Mouse (Mus musculus): ENCODE data around the gene Tbcc.

- TF ChIP-seq CTCF (IDR thresholded peaks at IDR 0.05; ENCODE audit: borderline replicate concordance, insufficient read depth, low read depth, low read length): no peak
- no peak for TF ChIP-seq POLR2A (IDR thresholded peaks at IDR 0.05; ENCODE audit: borderline replicate concordance, insufficient read depth, low read length)
Observed at GRCm38 (mm10) chr17:46915129-46915528, 24.6 kb downstream of the Tbcc start.

Measured in cerebellum, adult 2 months (tissue).